Mouse (Mus musculus) forebrain, embryonic 13.5 days (tissue): ENCODE results near the gene Gm21976. TPM values are rescaled to one million over a fixed set of nuclear protein-coding genes. Genes with fewer than 3 reads are reported as not detected.
A peak's percentile ranks its signal among the peaks of the same experiment; 100 is the strongest.

Source experiments
- ATAC-seq: fragments of 200-750 bp; cut with Nextera tagmentation; 2 replicates; pipeline ENCODE4 v1.8.0; 2017
- H3K27ac ChIP-seq: fragments of 300-500 bp; sonication (generic); 2 replicates; pipeline ENCODE4 v1.5.1; 2015; ENCODE audit warnings: inconsistent platforms, mild to moderate bottlenecking, moderate library complexity
- H3K27me3 ChIP-seq: fragments of 300-500 bp; sonication (generic); 2 replicates; pipeline ENCODE4 v1.6.1; 2015; ENCODE audit warnings: mild to moderate bottlenecking, inconsistent platforms
- H3K36me3 ChIP-seq: fragments of 300-500 bp; sonication (generic); 2 replicates; pipeline ENCODE4 v1.6.1; 2015; ENCODE audit warnings: mild to moderate bottlenecking, inconsistent platforms; ENCODE audit not compliant: poor library complexity, severe bottlenecking
- H3K4me1 ChIP-seq: fragments of 300-500 bp; sonication (generic); 2 replicates; pipeline ENCODE4 v1.6.1; 2015; ENCODE audit warnings: inconsistent platforms
- H3K4me2 ChIP-seq: fragments of 300-500 bp; sonication (generic); 2 replicates; pipeline ENCODE4 v1.6.1; 2015; ENCODE audit warnings: inconsistent platforms, mild to moderate bottlenecking, moderate library complexity
- H3K4me3 ChIP-seq: fragments of 300-500 bp; sonication (generic); 2 replicates; pipeline ENCODE4 v1.5.1; 2015; ENCODE audit warnings: mild to moderate bottlenecking, inconsistent platforms
- H3K9ac ChIP-seq: fragments of 300-500 bp; sonication (generic); 2 replicates; pipeline ENCODE4 v1.6.1; 2015; ENCODE audit warnings: mild to moderate bottlenecking, inconsistent platforms
- H3K9me3 ChIP-seq: fragments of 300-500 bp; sonication (generic); replicated peaks from 2 replicates; pipeline ENCODE4 v1.6.1; 2016; ENCODE audit warnings: inconsistent platforms
- whole genome bisulfite sequencing: fragments of 180-500 bp; shearing (Covaris S2); methylation state at CpG from one replicate; pipeline ENCODE4 v1.1.7; 2015; 5-methylcytosine and 5-hydroxymethylcytosine counted together
- polyA plus RNA-seq: library from polyadenylated mRNA; unstranded; fragments of >200 nt; fragmentation: Nextera tagmentation; extraction: Ambion mirVana; gene quantifications from 2 replicates; pipeline ENCODE4 v1.2.1, GENCODE M21; 2015

Gene Gm21976
- polyA plus RNA-seq, result not detected in 2 replicates

DNA sequence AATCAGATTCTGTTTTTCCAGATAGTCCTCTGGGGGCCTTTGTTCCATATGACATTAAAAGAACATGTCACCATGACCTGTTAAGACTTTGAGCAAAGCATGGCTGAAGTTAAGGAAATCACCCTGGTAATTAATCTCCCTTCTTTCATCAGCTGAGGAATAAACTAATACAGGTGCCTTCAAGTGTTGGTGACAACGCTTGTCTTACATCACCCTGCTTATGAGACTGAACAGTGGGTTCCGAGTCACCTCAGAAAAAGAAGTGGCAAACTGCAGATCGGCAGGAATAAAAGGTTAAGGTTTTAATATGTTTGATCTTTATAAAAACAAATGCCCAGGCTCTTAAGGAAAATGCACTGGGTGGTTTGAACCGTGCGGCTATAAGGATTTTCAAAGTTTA is at the start of gene Gm21976:
Gene Gm21976 (plus strand): TSS at position 202 of the 400 bp plus-strand sequence.
- Histone ChIP-seq H3K9ac (no peak within 1 kb of the TSS), H3K27me3 (no peaks in the 10 kb centered on the region), H3K27ac (no peak within 1 kb of the TSS), H3K36me3 (peaks cover 16% of the 10 kb centered on the region), H3K4me3 (no peak within 1 kb of the TSS), H3K9me3 (no peaks in the 10 kb centered on the region), H3K4me2 (no peak within 1 kb of the TSS), H3K4me1 (no peaks in the 10 kb centered on the region)
- no peak for ATAC-seq
- WGBS, result 87% methylated on average over 5 of the region's 5 CpGs

DNA sequence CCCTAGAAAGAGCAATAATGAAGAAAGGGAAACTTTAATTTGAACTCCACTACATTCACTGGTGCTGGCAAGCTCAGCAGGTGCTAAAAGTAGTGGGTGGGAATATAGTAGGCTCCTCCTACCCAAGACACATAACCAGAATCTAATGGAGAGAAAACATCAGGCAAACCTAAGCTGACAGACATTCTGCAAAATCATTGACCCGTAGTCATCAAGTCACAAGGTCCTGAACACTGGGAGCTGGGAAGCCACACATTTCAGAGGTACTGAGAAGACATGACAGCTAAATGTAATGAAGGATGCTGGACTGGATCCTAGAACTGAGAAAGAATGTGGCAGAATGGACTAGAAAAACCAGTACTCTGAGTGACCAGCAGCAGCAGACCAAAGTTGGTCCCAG is 49.2 kb upstream of the Gm21976 start:
- no peak for ATAC-seq
- H3K9ac ChIP-seq, result no peak overlapping the region

DNA sequence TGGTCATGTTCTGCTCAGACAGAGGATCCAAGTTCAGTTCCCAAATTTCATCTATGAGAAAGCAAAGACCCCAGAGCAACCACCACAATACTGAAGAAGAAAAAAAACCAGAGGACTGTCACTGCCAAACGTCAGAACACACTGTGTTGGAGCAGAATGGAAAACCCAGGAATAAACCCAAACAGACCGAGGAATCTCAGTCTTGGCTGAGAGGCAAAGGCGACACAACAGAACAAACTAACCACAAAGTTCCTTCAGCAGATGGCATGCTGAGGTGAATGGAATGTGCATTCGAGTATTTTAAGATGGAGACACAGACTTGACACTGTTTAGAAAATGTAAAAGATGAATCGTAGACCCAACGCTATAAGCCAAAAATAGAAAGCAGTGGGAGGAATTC is 44.2 kb upstream of the Gm21976 start:
- Histone ChIP-seq H3K27ac (no peak overlapping the region), H3K4me1 (no peaks in the 10 kb centered on the region), H3K4me2 (no peak overlapping the region), H3K36me3 (no peaks in the 10 kb centered on the region), H3K9ac (no peak overlapping the region), H3K27me3 (0 out of 2 replicates have a peak, but pooled peaks cover 4% of the 10 kb centered on the region), H3K4me3 (no peak overlapping the region), H3K9me3 (no peaks in the 10 kb centered on the region)
- no peak for ATAC-seq
- 83% methylated on average over 6 of the region's 6 CpGs for WGBS

More for the DNA sequence above, 49.2 kb upstream of the Gm21976 start:
- no peak overlapping the region for H3K27ac ChIP-seq
- H3K4me1 ChIP-seq, result no peaks in the 10 kb centered on the region
- H3K36me3 ChIP-seq, result no peaks in the 10 kb centered on the region
- H3K4me2 ChIP-seq, result no peak overlapping the region
- no peaks in the 10 kb centered on the region for H3K9me3 ChIP-seq
- 93% methylated on average over 1 of the region's 1 CpGs for WGBS
- H3K4me3 ChIP-seq, result no peak overlapping the region
- H3K27me3 ChIP-seq, result no peaks in the 10 kb centered on the region

DNA sequence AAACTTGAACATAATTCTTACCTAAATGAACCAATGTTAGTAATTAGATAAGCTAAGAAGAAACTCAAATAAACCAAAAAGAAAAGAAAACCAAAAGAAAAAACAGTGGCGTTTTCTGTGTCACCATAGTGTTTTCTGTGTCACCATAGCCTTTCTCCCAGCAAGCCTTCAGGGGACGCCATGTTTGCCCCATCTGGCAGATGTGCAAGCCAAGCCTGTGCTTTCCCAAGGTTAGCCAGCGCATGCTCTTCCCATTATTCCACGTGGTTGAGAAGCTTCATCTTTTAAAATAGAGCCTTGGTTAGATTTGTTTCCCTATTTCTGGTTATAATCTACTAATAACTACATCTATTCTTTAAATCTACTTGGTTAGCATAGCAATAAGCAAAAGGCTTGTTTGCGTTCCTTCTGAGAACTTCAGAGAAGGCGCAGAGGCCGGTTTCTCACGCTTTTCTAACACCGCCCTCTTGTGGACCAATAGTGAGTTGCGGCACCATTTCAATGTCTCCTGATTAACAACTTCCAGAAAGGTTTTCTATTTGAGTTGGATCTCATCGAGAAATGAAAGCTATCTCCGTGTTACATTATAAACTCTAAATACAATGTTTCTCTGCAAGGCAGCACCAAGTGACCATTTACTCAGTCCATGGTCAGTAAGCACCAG is 39.6 kb upstream of the Gm21976 start:
- 18% methylated on average over 12 of the region's 12 CpGs for WGBS
- no peak for ATAC-seq

DNA sequence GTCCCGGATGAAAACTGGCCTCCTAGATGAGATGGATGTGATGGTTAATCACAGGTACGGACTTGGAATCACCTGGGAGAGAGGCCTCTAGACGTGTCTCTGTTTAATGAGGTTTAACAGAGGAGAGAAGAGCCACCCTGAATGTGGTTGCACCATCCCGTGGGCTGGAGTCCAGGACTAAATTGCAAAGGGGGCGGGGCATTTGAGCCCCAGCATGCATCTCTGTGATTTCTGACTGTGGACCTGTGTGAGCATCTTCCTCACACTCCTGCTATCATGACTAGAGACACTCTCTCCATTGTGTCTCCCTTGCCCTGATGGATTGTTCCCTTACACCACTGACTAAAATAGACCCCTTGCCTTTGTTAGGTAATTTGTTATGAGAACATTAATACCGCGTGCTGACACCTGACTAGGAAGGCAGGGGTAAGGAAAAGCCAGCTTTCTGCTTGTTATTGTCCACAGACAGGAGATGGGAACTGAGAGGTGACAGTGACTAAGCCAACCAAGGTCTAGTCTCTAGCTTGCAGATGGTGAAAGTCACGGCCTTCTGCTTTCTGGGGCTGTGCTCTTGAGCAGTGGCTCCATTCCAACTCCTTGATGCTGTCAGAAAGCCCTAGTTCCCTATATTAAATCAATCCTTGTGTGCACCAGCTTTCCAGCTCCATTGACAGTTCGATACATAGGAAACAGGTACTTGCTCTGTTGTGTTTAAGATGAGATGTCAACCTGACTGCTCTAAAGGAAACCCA is 38.0 kb upstream of the Gm21976 start:
- Histone ChIP-seq H3K4me3 (no peak overlapping the region), H3K4me1 (peaks cover 4% of the 10 kb centered on the region; the same call in 1 of the 2 replicates), H3K9me3 (no peaks in the 10 kb centered on the region), H3K4me2 (no peak overlapping the region), H3K9ac (no peak overlapping the region), H3K36me3 (peaks cover 2% of the 10 kb centered on the region; the same call in 1 of the 2 replicates), H3K27ac (no peak overlapping the region), H3K27me3 (0 out of 2 replicates have a peak, but pooled peaks cover 4% of the 10 kb centered on the region)
- no peak for ATAC-seq
- 69% methylated on average over 9 of the region's 9 CpGs for WGBS

More for the DNA sequence above, 39.6 kb upstream of the Gm21976 start:
- no peaks in the 10 kb centered on the region for H3K36me3 ChIP-seq
- H3K9ac ChIP-seq, result no peak overlapping the region
- no peak overlapping the region for H3K4me3 ChIP-seq
- H3K9me3 ChIP-seq, result no peaks in the 10 kb centered on the region
- H3K27me3 ChIP-seq, result 0 out of 2 replicates have a peak, but pooled peaks cover 4% of the 10 kb centered on the region
- no peak overlapping the region for H3K4me2 ChIP-seq
- H3K27ac ChIP-seq, result no peak overlapping the region
- H3K4me1 ChIP-seq, result peaks cover 4% of the 10 kb centered on the region; the same call in 1 of the 2 replicates

DNA sequence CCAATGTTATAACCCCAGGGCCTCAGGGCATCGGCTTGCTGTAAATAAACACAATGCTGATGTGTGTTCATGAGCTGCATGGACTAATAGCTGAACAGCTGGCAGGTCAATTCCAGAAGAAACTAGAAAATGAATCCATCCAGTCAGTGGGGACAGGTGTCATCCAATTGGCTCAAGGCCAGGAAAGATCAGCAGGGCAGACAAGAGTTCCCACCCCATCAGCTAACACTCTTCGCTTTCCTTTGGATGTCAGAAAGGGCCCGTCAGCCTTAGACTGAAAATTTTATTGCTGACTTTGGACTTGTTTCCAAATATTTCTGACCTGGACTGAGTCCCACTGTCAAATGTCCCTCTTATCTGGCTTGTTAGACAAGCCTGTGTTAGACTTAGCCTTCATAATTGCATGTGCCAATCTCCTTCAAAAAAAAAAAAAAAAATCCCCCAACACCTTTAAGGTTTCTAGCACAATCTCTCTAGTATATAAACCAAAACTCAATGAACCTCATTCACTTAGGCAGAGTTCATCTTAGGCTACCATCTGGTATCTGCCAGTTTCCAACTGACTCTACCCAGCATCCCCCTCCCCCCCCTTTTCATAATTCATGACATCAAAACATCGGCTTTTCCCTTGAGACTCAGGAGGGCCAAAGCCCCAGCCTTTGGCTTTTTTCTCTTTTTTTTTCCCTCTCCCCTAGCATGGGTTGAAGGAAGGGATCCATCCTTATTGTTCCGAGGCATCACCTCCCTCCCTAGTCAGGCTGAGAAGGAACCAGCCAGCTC is 34.9 kb upstream of the Gm21976 start:
- WGBS, result 67% methylated on average over 5 of the region's 5 CpGs

DNA sequence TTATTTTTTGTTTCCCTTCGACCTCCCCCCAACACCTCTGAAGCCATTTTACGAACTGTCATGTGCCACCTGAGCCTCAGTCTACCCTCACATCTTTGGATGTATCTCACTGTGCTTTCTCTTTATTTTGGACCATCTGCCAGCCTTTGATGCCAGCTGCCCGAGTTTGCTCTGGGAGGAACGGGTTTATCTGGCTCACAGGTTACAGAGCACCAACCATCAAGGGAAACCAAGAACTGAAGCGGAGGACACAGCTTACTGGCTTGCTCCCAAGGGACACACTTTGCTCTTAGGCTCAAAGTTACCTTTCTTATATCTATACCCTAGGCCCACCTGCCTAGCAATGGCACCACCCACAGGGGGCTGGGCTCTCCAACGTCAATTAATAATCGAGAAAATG is 34.3 kb upstream of the Gm21976 start:
- H3K4me3 ChIP-seq, result no peak overlapping the region
- WGBS, result 80% methylated on average over 7 of the region's 7 CpGs

More for the DNA sequence above, 34.9 kb upstream of the Gm21976 start:
- H3K9me3 ChIP-seq, result no peaks in the 10 kb centered on the region
- H3K9ac ChIP-seq, result no peak overlapping the region
- peaks cover 4% of the 10 kb centered on the region; the same call in 1 of the 2 replicates for H3K4me1 ChIP-seq
- H3K4me2 ChIP-seq, result no peak overlapping the region
- H3K27ac ChIP-seq, result no peak overlapping the region
- H3K27me3 ChIP-seq, result no peaks in the 10 kb centered on the region
- H3K4me3 ChIP-seq, result no peak overlapping the region
- peaks cover 29% of the 10 kb centered on the region for H3K36me3 ChIP-seq
- ATAC-seq, result no peak

DNA sequence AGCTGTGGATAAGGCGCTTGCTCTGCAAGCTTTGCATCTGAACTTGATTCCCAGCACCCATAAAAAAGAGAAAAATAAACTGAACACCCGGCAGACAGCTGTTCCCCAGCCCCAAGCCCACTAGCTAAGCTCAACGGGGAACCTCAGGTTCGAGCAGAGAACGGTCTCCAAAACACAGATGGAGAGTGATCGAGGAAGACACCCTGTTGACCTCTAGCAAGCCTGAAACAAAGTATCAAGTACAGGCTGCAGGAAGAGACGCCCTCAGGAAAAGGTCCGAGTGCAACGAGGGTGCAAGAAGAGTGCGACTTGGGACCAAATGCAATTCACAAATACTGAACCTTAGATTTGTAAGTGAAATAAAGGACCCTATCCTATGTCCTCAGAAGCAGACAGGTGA is 30.1 kb upstream of the Gm21976 start:
- H3K36me3 ChIP-seq, result peaks cover 72% of the 10 kb centered on the region
- no peaks in the 10 kb centered on the region for H3K27me3 ChIP-seq
- no peak overlapping the region for H3K9ac ChIP-seq
- 91% methylated on average over 10 of the region's 10 CpGs for WGBS
- H3K4me1 ChIP-seq, result 0 out of 2 replicates have a peak, but pooled peaks cover under 1% of the 10 kb centered on the region
- ATAC-seq, result no peak
- H3K4me3 ChIP-seq, result no peak overlapping the region
- H3K9me3 ChIP-seq, result no peaks in the 10 kb centered on the region
- H3K27ac ChIP-seq, result no peak overlapping the region
- H3K4me2 ChIP-seq, result no peak overlapping the region

More for the DNA sequence above, 34.3 kb upstream of the Gm21976 start:
- Histone ChIP-seq H3K9ac (no peak overlapping the region), H3K27me3 (no peaks in the 10 kb centered on the region), H3K27ac (no peak overlapping the region), H3K36me3 (peaks cover 35% of the 10 kb centered on the region), H3K4me1 (peaks cover 4% of the 10 kb centered on the region; the same call in 1 of the 2 replicates), H3K9me3 (no peaks in the 10 kb centered on the region), H3K4me2 (no peak overlapping the region)
- no peak for ATAC-seq

DNA sequence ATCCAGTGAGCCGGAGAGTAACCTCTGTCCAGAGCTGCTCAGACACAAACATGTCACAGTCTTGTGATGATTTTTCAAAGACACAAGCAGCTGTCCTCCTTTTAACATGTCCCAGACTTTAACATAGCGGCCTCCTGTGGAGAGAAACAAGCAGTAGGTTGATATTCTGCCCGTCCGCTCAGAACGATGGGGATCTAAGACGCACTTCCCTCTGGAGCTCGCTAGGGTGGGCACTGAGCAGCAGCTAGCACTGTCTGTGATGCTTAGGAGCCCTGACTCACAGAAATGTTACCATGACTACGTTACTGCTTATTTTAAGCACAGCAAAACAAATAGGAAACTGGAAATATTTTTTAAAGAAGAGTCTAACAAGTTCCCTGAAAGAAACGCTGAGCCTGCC is 24.8 kb upstream of the Gm21976 start:
- Histone ChIP-seq H3K36me3 (peaks cover 88% of the 10 kb centered on the region), H3K9me3 (no peaks in the 10 kb centered on the region), H3K4me3 (no peak overlapping the region), H3K9ac (no peak overlapping the region), H3K4me1 (no peaks in the 10 kb centered on the region), H3K27me3 (no peaks in the 10 kb centered on the region), H3K27ac (no peak overlapping the region), H3K4me2 (no peak overlapping the region)
- WGBS, result 76% methylated on average over 9 of the region's 9 CpGs
- ATAC-seq, result no peak

DNA sequence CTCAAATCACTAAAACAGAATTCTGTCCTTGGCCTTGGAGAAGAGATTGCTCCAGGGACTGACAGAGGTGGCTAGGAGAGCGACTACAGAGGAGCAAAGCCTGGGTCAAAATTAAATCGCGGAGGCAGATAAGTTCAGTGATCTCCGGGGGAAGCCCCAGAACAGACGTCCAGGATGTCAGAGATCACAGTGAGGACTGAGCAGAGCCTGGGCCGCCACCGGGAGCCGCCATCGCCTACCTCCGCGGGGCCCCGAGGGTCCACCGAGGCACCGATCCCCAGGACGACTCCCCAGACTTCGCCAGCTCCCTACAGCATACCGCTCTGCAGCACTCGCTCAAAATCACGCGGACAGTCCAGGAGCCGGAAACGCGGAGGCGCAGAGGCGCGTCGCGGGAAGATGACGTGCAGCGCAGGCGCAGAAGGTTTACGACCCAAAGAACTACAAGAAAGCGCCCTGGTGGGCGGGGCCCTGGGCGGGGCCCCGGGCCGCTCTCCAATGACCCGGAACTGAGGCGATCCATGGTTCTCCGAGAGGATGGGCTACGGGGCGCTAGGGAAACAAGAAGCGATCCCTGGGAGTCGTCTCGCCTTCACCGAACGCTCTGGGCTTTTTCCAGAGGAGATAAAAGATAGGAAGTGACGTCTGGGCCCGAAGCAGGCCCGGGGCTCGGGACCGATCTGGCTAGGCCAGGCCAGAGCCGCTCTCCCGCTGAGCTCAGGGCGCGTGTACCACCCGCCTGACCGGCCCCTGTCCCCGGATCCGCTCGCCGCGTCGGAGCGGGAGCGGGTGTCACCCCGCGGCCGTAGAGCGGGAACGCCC is 16.8 kb upstream of the Gm21976 start, which contains the start of the genes Utp15 and Ankra2:
Gene Utp15 (minus strand): TSS at position 406 of the 822 bp plus-strand sequence.
Gene Ankra2 (plus strand): TSS at position 439 of the 822 bp plus-strand sequence.
- Histone ChIP-seq H3K27ac (peak within 1 kb of the TSS; percentile 96), H3K4me2 (peak within 1 kb of the TSS; percentile 90), H3K27me3 (no peaks in the 10 kb centered on the region), H3K9me3 (no peaks in the 10 kb centered on the region), H3K36me3 (peaks cover 27% of the 10 kb centered on the region), H3K4me3 (peak within 1 kb of the TSS; percentile 87), H3K4me1 (peaks cover 24% of the 10 kb centered on the region), H3K9ac (peak within 1 kb of the TSS; percentile 87)
- ATAC-seq, result peak; percentile 99
- under 1% methylated on average over 71 of the region's 71 CpGs for WGBS

DNA sequence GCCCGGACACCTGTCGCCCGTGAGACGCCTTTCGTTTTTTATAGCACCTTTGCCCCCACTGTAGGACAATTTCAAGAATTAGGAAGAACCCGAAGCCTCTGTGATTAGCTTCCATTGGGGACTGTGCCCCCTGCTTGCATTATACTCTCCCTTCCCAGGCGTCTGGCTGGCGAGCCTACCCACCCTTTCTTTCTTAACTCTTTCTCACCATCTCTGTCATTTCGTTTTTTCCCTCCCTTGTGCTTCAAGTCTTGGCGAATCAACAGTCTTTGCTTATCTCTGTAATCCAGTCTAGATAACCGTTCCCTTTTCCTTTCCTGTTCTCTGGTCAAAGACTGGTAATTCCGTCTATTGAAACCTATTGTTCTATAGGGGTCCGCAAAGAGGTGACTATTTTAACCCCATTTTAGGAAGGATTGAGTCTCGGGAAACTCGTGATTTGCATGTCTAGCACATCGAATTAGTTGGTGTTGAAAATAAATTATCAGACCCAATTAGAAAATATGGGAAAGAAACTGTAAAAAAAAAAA is 16.2 kb upstream of the Gm21976 start:
- peak overlapping the region; percentile 96 for H3K27ac ChIP-seq
- H3K27me3 ChIP-seq, result no peaks in the 10 kb centered on the region
- 1% methylated on average over 16 of the region's 16 CpGs for WGBS
- no peaks in the 10 kb centered on the region for H3K9me3 ChIP-seq
- H3K4me3 ChIP-seq, result peak overlapping the region; percentile 87
- peak; percentile 54 for ATAC-seq
- peaks cover 24% of the 10 kb centered on the region for H3K4me1 ChIP-seq
- peak overlapping the region; percentile 87 for H3K9ac ChIP-seq
- peak overlapping the region; percentile 57 for H3K4me2 ChIP-seq
- peaks cover 27% of the 10 kb centered on the region for H3K36me3 ChIP-seq
